Mouse (Mus musculus) thymus, postnatal 25 days (tissue): ENCODE results near the gene Dlx2.

Experiments
- DNase-seq: peaks from one replicate; pipeline ENCODE4 v3.0.0; 2022

Gene Dlx2

DNA sequence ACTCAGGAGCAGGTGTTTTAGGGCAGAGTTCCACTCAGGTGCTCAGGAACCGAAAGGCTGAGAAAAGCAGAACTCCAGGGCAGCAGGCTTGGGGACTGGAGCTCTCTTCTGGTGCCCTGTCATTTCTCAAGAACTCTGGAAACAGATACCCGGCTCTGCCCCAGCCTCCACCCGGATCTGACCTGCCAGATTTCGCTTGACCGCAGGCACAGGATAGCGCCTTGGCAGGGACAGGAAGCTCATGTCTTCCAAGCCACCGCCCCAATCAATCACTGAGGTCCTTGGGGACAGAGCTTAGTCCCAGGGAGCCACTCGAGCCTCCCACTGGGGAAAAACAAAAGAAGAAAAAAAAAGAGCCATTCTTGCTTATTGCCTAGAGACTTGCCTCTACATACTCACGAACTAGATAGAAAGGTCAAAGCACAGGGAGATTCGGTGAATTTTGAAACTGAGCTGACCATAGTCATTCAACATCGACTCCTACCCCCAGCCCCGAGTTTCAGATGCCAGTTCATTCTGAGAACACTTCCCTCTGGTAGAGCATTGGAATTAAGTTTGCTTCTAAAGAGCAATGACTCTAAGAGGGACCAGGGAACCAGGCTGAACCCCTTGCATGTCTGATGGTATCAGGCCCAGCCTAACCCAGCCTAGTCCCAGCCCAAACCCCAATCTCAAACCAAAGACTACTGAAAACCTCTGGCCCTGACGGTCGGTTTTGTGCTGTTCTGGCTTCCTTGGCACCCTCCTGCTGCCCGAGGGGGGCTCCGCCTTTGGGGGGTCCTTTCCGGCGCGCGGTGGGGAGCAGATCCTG, 12.1 kb downstream of the Dlx2 start:
- no peak for DNase-seq

DNA sequence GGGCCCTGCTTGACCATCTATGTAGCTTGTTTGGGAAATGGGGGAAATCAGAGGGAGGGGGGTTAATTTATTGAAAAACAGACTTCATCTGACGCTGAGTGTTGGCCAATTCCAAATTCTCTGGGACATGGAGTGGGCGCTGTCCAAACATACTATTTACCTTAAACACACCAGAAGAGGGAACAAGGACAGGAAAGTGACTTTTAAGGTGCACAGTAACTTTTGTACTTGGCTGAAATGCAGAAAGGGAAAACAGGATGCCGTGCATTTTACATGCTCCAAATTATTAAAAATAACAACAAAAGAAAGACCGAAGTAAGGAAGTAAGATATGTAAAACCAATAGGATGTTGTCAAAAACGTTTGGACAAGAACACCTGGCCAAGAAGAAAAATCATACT, 13.5 kb downstream of the Dlx2 start:
- DNase-seq = no peak

DNA sequence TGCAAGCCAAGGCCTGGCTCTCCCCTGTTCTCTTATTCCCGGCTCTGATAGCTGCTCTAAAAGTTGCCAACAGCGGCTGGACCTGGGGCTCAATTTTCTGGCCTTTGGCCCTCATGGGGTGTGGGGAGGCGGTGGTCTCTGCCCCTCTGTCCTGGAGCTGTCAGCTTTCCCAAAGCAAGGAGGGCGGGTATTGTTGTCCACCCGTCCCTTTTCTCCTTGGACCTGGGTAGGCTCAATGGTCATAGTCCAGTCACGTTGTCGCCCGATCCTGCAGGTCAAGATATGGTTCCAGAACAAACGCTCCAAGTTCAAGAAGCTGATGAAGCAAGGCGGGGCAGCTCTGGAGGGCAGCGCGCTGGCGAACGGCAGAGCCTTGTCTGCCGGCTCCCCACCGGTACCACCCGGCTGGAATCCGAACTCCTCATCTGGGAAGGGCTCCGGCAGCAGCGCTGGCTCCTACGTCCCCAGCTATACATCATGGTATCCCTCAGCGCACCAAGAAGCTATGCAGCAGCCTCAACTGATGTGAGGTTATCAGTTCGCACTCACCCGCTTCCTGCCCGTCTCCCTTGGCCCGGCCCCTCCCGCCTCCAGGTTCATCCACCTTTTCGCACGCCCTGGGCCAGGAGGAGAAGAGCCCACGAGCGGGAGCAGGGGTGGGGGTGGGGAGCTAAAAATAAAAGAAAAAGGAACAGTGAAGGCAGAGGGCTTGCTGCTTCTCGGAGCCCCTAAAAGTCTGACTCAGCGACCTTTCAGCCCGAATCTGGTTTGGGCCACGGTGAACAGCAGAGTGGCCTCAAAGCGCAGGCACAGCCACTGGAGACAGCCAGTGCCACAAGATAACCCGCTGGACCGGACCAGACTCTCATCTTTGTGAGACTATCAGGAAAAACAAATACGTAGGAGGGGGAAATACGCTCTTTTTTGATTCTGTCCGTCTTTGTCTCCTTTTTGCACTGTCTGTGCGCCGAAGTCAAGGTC, 14.3 kb downstream of the Dlx2 start:
- no peak for DNase-seq

DNA sequence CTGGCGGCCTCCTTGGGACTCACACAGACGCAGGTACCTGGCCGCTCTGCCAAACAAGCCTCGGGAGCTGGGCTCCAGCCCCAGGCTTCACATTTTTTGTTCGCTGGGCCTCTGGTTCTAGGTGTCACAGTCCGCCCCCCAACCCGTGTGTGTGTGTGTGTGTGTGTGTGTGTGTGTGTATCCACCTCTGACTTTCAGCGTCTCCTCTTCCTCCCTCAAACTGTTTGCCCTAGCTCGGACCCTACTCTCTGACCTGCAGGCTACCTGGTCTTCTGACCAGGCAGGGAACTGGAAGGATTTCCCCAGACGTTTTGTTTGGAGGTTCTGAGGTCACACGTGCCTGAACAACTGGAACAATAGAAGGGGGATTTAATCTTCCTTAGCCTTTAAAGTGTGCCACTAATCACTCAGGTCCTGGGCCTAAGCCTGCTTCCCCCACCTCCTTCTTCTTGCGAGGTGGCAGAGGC, 15.4 kb downstream of the Dlx2 start:
- no peak for DNase-seq

DNA sequence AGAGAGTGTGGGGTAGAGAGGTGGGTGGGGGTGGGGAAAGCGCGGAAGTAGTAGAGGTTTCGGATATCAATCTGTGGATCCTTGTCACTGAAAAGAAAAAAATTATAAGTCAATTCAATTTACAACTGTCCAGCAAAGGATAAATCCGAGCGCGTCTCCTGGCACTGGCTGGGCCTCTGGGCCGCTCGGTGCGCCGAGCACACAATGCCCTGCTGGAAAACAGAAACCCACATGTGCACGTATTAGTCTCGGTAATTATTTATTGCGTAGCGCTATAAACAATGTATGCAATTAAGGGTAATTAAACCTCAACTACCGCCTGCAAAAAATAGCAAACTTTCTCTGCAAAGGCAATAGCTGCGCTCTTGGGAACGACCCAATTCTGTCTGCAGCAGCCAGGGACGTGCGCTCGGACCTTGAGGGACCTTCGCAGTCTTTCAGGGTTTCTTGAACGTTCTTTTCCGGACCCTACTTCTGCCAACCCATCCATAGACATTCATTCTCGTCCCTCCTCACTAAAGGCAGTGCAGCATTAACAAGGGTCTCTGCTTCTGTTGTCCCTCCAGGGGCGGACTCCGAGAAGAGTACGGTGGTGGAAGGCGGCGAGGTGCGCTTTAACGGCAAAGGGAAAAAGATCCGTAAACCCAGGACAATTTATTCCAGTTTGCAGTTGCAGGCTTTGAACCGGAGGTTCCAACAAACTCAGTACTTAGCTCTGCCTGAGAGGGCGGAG, 16.0 kb downstream of the Dlx2 start:
- DNase-seq = no peak

DNA sequence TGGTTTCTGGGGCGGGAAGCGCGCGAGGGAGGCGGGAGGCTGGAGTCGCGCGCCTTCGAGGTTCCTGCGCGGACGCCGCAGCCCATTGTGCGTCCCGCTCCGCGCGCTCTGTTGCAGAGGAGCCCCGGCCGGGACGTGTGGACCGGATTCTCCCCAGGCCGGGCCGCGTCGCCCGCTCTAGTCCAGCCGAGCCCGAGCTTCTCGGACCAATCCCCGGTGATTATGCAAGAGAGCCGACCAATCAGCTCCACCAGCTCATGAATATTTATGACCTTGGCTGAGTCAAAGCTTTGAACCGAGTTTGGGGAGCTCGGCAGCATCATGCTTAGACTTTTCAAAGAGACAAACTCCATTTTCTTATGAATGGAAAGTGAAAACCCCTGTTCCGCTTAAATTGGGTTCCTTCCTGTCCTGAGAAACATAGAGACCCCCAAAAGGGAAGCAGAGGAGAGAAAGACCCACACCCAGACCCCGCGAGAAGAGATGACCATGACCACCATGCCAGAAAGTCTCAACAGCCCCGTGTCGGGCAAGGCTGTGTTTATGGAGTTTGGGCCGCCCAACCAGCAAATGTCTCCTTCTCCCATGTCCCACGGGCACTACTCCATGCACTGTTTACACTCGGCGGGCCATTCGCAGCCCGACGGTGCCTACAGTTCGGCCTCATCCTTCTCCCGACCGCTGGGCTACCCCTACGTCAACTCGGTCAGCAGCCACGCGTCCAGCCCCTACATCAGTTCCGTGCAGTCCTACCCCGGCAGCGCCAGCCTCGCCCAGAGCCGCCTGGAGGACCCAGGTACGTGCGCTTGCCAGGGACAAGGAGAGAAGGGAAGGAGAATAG, 16.8 kb downstream of the Dlx2 start:
- peak; percentile 67 for DNase-seq

DNA sequence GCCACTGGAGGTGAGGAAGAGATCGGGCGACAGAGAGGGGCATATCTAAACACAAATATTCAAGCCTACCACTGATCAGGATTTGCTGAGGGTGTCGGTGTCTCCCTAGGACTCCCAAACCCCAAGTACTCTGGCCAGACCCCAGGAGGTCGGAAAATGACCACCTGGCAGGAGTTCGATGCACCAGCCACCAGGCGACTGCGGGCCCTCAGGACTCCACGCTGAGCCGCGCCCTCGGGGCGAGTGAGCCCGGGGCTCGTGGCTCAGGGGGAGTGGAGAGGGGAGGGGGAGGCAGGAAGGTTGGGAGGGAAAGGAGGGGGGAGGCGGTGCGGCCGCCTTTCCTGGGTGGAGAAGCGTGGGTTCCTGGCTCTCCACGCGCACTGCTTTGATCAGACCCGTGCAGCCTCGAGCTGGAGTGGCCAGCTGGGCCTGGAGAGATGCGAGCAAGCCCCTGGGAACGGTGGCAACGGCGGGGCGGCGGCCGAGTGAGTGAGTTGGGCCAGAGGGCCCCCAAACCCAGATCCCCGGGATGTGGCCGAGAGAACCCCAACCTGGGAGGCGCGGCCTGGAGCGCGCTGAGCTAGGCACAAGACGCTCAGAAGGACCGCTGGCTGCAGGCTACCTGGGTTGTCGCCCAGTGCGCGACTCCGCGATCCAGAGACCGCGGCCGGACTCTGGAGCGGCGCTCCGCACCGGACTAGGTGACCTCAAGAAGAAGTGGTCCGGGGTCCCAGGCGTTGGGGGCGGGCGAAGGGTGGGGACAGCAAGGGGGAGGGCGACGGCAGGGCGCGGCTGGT, 17.6 kb downstream of the Dlx2 start:
- DNase-seq = peak; percentile 33

DNA sequence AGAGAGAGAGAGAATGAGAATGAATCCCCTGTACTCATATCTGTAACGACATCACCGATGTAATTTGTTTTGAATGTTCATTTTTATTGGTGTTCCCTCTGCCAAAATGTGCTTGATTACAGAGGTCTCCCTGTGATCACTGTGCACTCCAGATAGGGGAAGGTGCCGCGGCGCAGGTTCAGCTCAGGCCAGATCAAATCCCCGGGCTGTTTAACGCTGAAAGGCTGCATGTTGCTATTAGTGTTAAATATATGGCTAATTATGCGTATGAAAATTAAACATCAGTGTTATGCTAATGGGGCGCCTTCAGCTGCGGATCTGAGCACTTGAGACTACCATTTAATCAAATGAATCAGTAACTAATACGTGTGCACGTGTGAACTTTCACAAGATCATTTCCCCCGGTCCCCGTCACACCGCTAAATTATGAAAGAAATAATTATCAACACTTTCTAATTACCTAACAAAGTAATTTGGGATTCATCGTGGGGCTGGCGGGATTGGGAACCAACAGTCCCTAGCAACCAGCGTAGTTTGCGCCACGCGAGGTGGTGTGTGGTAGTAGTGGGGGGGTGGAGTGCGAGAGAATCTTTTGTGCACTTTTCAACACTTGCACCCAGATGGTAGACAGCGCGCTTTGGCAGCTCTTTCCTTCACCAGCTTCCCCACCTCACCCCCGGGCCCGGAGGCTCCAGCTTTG, 18.4 kb downstream of the Dlx2 start, which contains the start of gene Dlx1:
Gene Dlx1 (plus strand): TSS at position 100 of the 700 bp plus-strand sequence.
- peak; percentile 19 for DNase-seq

DNA sequence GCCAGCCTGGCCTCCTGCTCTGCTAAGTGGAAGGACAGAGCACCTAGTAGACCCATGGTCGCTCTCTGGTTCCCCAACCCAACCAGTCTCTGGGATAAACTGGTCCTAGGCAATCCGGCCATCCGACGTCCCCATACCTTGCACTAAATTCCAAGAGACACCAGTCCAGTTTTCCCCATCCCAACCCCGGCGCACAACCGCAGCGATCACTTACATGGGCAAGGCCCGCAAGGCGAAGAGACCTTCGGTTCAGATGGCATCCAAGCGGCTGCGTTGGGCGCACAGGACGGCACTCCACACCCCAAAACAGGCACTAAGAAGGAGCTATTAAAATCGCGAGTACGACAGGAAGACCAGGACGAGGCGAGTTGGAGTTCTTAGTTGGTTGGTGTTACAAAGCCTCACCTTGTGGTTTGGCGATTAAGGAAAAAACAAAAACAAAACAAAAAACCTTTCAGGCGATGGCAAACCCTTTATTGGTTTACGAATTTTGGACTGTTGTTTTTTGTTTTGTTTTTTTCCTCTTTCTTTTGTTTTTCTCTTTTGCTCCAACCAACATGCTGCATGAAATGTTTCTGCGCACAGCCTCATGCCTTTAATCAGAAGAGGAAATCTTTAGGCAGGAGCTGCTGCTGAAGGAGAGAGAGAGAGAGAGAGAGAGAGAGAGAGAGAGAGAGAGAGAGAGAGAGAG, 19.1 kb downstream of the Dlx2 start:
- DNase-seq = peak; percentile 27

DNA sequence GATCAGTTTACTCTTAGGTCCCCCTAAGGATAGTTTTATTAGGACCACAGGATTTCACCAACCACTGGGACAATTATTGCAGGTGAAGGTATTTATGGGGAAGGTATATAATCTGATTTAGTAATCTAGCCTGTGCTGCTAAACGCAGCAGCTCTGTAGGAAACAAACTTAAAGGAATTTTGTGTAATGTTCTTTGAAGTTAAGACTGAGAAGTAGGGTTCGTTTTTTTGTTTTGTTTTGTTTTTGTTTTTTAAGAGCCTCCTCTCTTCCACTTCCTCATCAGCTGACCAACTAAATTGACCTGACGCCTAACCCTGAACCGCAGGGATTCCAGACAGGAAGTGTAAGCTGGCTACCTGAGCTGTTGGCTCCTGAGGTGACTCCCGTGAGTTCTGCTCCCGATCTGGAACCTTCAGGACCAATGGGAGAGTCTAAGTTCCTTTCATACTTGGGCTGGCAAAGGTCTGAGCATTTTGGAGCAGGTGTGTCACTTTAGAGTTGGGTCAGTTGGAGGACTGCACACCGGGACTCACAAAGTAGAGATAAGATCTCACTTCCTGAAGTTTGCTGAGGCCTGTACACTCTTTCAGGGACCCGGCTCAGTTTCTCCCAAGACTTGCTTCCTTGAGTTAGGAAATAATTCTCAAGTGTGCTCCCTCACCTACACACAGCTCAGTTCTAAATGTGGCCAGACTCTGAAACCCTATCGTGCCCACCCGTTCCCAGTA, 19.8 kb downstream of the Dlx2 start:
- DNase-seq = peak; percentile 9

DNA sequence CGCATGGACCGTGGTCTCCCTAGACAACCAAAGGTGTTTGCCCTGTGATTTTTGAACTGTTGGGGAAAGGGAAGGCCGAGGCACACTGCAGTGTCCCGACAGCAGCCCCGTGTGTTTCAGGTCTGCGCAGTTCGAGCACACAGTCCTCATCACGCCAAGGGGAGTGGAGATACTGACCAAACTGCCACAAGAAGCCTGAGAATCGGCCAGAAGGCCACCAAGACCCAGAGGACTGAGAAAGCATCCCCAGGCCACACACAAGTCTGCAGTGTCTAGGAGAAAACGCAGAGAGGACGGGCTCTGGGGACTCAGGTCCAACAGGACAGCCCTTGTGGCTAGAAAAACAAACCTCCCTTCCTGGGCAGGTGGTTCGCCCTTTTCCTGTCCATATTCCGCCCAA, 21.8 kb downstream of the Dlx2 start:
- DNase-seq = no peak

DNA sequence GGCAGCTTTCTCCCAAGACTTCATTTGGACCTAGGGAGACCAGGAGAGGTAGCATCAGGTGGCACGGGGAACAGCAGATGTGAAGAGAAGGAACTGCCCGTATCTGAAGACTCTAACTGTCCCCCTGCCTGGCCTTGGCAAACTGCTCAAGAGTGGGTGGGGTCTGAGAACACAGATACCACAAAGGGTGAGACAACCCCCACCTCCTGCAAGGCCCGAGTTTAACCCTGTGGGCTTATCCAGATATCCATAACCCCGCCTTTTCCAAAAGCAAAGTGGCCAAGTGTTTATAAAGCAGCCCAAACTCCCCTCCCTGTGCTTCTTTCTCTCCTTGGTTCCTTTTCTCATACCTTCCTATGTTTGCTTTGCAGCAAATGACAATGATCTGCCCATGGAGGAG, 23.1 kb downstream of the Dlx2 start:
- peak; percentile 17 for DNase-seq

DNA sequence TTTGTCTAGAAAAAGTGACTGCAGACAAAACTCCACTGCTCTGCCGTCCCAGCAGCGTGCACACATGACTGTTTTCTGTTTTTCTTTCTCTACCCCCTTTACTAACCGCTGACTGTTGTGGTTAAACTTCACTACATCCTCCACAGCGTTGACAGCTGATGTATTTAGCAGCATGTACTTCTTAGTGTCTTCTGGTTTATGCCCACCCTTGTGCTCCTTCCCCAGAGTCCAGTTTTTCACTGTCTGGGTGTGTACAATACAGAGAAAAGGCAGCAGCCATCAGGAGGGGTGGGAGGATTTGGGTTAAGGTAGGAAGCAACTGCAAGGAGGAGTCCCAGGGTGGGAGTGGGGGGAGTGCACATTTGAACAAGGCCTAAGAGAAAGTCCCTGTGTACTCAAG, 23.7 kb downstream of the Dlx2 start:
- DNase-seq = peak; percentile 53

DNA sequence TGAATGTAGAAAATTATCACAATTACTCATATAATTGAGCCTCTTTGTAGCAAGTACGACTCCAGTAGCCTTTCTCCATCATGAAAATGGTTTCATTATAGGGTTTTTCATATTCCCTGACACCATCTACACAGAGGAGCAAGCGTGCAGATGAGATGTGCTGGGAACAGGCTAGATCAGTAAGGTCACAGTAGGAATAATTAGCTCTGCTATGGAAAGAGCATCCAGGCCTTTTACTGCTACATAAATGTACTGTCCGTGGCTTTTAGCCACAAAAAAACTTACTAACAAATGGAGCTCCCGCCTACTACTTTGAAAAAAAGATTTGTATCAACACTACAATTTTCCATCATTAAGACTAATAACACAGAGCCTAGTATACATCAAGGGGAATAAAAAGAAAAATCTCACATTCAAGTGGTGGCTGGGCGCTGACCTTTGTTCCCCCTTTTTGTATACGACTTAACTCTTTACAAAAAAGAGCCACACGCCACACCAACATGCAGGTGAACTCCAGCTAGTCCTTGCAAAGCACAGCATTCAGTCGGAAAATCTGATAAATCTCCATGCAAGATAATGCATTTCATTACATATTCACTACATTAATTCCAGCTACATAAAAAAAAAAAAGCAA, 29.0 kb downstream of the Dlx2 start:
- no peak for DNase-seq

DNA sequence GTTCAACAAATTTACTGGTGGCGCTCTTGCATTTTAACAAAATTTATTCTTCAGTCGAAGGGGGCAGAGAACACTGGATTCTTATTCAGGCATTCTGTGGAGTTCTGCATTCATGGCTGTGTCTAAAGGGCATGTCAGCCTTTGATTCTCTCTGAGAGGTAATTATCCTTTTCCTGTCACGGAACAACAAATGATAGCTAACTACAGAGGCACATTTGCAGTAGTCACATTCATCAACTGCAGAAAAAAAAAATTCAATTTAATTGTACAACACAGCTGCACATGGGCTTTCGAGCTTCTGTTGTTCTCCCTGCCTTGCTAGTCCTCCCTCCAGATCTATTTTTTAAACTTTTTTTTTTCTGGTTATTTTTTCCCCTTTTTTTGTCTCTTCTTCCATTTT, 29.6 kb downstream of the Dlx2 start:
- no peak for DNase-seq

DNA sequence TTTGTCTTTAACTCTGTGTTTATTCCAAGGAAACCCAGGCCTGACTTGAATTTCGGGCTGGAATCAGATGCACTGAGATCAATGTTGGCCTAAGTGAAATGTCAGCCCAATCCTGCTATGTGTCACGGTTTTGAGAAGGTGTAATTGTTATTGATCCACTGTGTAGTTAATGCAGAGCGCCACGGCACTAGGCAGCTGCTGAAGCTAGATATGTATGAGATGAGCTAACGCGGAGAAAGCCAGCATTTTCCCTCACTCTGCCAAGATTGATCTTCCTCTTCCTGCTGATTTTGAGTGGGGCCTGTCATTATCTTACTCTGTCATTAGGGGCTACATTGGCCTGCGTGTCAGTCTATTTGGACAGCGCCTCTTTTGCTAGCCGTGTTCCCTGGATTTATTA, 34.2 kb downstream of the Dlx2 start:
- DNase-seq = no peak

DNA sequence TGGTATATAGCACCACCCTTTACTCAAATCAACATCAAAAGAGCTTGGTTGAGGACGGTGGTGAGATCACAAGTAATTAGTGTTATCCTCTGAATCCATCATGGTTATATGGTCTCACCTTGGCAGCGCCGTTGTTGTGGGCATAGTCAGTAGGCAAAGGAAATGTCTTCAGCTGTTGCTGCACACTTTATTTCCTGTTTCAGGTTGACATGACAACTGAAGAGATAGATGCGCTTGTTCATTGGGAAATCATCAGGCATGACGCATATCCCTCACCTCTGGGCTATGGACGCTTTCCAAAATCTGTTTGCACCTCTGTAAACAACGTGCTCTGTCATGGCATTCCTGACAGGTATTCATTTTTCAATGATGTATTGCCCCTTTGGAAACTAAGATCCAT, 35.3 kb downstream of the Dlx2 start:
- DNase-seq = no peak

DNA sequence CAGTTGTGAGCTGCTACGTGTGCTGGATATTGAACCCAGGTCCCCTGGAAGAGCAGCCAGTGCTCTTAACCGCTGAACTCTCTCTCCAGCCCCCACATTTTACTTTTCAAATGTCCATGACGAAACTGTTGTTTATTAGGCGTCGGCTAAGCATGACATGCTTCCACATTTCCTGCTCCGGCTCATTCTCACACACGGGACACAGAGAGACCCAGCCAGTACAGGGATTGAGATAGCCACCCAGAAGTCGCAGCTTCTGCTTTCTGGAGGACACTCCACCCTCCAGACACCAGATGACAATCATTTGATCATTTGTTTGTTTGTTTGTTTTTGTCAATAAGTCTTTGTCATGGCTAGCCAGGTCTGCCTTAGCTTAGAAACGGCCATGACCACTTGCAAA, 41.7 kb downstream of the Dlx2 start:
- no peak for DNase-seq
